Mouse (Mus musculus) limb, embryonic 15.5 days (tissue): ENCODE data around the gene Lrtm2. TPM values are rescaled to one million over a fixed set of nuclear protein-coding genes. Genes with fewer than 3 reads are reported as not detected.
A peak's percentile ranks its signal among the peaks of the same experiment; 100 is the strongest.
"Not testable (repeated sequence)": the region's sequence is repeated elsewhere in the genome, so short reads cannot be mapped to it uniquely, and the experiment has no call there.

Source experiments
- ATAC-seq: fragments of 200-750 bp; cut with Nextera tagmentation; 2 replicates; pipeline ENCODE4 v1.8.0; 2017; ENCODE audit warnings: low read depth, moderate TSS enrichment; ENCODE audit not compliant: insufficient number of reproducible peaks, low FRiP score, low TSS enrichment
- H3K27ac ChIP-seq: fragments of 300-500 bp; sonication (generic); 2 replicates; pipeline ENCODE4 v1.5.1; 2015; ENCODE audit warnings: moderate library complexity, mild to moderate bottlenecking, inconsistent platforms
- H3K27me3 ChIP-seq: fragments of 300-500 bp; sonication (generic); 2 replicates; pipeline ENCODE4 v1.6.1; 2015; ENCODE audit warnings: inconsistent platforms
- H3K36me3 ChIP-seq: fragments of 300-500 bp; sonication (generic); 2 replicates; pipeline ENCODE4 v1.6.1; 2015; ENCODE audit warnings: inconsistent platforms
- H3K4me1 ChIP-seq: fragments of 300-500 bp; sonication (generic); 2 replicates; pipeline ENCODE4 v1.6.1; 2015; ENCODE audit warnings: inconsistent platforms
- H3K4me2 ChIP-seq: fragments of 300-500 bp; sonication (generic); 2 replicates; pipeline ENCODE4 v1.6.1; 2015; ENCODE audit warnings: mild to moderate bottlenecking, inconsistent platforms
- H3K4me3 ChIP-seq: fragments of 300-500 bp; sonication (generic); 2 replicates; pipeline ENCODE4 v1.5.1; 2015; ENCODE audit warnings: mild to moderate bottlenecking, inconsistent platforms
- H3K9ac ChIP-seq: fragments of 300-500 bp; sonication (generic); 2 replicates; pipeline ENCODE4 v1.6.1; 2015; ENCODE audit warnings: inconsistent platforms
- H3K9me3 ChIP-seq: fragments of 300-500 bp; sonication (generic); 2 replicates; pipeline ENCODE4 v1.6.1; 2016; ENCODE audit warnings: inconsistent platforms
- WGBS: fragments of 180-500 bp; shearing (Covaris S2); methylation state at CpG from one replicate; pipeline ENCODE4 v1.1.7; 2015; 5-methylcytosine and 5-hydroxymethylcytosine counted together
- polyA plus RNA-seq: library from polyadenylated mRNA; unstranded; fragments of >200 nt; fragmentation: Nextera tagmentation; extraction: Ambion mirVana; gene quantifications from 2 replicates; pipeline ENCODE4 v1.2.1, GENCODE M21; 2015

Gene Lrtm2
- 0.10 and 0.17 TPM in 2 replicates for polyA plus RNA-seq

DNA sequence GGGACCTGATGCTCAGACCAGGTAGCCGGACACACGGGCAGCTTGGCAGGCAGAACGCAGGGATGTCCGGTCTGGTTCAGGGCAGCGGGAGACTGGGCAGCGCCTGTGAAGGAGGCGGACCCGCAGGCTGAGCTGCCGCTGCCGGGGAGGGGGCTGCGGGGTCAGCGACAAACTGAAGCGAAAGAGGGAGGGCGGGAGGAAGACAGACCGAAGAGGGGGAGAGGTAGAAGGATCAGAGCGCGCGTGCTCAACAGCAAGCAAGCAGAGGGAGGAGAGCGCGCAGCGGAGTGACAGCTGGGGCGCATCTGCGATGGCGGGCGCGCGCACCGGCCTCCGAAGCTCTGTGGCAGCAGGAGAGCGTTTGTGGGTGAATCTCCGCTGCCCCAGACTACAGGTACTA is at the start of gene Lrtm2:
Gene Lrtm2 (minus strand): TSS at position 261 of the 400 bp plus-strand sequence.
- peaks cover 17% of the 10 kb centered on the region for H3K4me1 ChIP-seq
- no peaks in the 10 kb centered on the region for H3K9me3 ChIP-seq
- no peaks in the 10 kb centered on the region for H3K36me3 ChIP-seq
- WGBS, result under 1% methylated on average over 31 of the region's 31 CpGs
- no peak for ATAC-seq
- H3K4me3 ChIP-seq, result peak within 1 kb of the TSS; percentile 27
- peak within 1 kb of the TSS; percentile 41 for H3K4me2 ChIP-seq
- peaks cover 76% of the 10 kb centered on the region for H3K27me3 ChIP-seq
- H3K9ac ChIP-seq, result no peak within 1 kb of the TSS
- H3K27ac ChIP-seq, result no peak within 1 kb of the TSS

DNA sequence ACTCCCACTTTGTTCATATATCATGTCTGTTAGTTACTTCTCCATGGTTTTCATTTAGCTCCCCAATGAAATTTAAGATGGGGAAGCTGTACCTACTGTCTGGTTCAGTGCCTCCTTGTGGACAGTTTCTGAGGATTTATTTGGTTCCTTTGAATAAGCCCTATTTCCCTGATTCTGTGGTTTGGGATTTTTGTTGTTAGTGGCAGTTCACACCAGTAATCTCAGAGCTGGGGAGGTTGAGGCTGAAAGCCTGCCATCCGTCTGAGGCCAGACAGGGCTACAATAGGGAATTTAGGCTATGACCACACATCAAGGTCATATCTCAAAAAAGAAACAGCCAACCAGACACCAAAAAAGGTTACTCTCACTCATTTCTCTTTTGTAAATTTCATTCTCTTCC is 48.1 kb upstream of the Lrtm2 start:
- 84% methylated on average over 1 of the region's 1 CpGs for WGBS
- no peak overlapping the region for H3K9ac ChIP-seq
- ATAC-seq, result no peak
- H3K9me3 ChIP-seq, result no peaks in the 10 kb centered on the region
- no peak overlapping the region for H3K4me2 ChIP-seq
- H3K4me1 ChIP-seq, result no peaks in the 10 kb centered on the region
- H3K36me3 ChIP-seq, result no peaks in the 10 kb centered on the region
- H3K4me3 ChIP-seq, result no peak overlapping the region
- no peaks in the 10 kb centered on the region for H3K27me3 ChIP-seq
- no peak overlapping the region for H3K27ac ChIP-seq

DNA sequence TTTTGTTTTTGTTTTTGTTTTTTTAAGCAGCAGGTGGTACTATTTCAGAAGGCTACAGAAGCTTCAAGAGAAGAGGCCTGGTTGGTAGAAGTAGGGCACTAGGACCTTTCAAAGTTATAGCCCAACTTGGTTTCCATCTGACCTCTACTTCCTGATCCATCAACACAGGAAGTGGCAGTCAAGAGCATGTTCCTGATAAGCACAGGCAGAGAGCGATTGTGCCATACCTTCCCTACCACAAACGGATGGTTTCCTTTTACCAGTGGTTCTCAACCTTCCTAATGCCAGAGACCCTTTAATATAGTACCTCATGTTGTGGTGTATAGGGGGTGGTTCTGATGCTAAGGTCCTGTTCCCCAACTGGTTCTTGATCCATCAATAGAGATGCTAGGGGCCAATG is 47.0 kb upstream of the Lrtm2 start:
- H3K27me3 ChIP-seq, result no peaks in the 10 kb centered on the region
- no peaks in the 10 kb centered on the region for H3K9me3 ChIP-seq
- H3K36me3 ChIP-seq, result no peaks in the 10 kb centered on the region
- no peak overlapping the region for H3K4me3 ChIP-seq
- H3K4me2 ChIP-seq, result no peak overlapping the region
- H3K4me1 ChIP-seq, result no peaks in the 10 kb centered on the region
- no peak for ATAC-seq
- H3K9ac ChIP-seq, result no peak overlapping the region
- no peak overlapping the region for H3K27ac ChIP-seq
- WGBS, result 59% methylated on average over 2 of the region's 2 CpGs

DNA sequence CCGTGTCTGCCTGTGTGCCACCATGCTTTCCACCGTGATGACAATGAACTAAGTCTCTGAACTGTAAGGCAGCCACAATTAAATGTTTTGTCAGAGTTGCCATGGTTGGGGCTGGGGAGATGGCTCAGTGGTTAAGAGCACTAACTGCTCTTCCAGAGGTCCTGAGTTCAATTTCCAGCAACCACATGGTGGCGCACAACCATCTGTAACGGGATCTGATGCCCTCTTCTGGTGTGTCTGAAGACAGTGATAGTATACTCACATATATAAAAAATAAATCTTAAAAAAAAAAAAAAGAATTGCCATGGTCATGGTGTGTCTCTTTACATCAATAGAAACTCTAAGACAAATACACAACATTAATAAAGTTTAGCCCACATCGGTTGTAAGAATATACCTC is 44.5 kb upstream of the Lrtm2 start:
- no peak for ATAC-seq
- Histone ChIP-seq H3K36me3 (no peaks in the 10 kb centered on the region), H3K9ac (no peak overlapping the region), H3K4me2 (no peak overlapping the region), H3K4me3 (no peak overlapping the region), H3K4me1 (no peaks in the 10 kb centered on the region), H3K9me3 (no peaks in the 10 kb centered on the region), H3K27ac (no peak overlapping the region), H3K27me3 (no peaks in the 10 kb centered on the region)
- 81% methylated on average over 5 of the region's 5 CpGs for WGBS

DNA sequence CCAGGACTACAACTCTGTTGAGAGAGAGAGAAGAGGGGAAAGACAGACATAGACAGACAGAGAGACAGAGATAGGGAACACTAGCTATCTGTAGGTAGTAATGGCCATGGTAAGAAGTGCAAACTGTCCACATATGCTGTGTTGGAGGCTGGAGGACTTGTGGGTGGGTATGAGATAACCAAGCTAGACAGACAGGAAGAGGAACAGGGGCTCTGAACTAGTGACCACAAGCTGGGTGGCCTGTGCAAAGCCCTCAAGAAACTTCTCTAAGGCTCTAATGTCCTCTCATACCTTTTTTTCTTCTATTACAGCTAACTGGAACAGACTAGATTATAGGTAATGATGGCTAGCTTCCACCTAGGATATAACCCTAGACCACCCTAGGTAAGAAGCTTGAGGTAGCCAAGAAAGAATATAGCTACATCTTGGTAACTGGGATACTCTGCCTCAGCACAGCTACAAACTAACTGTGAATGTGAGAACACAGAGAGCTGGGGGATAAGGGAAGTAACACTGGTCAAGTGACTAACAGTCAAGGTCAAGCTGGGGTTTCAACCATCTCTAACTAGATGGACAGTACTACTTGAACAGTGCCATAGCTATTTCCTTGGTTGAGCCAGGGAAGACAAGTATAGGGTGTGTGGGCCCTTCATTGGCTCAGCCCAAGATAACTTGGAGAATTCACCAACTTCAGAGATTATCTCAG is 42.6 kb upstream of the Lrtm2 start:
- no peak for ATAC-seq
- Histone ChIP-seq H3K4me3 (no peak overlapping the region), H3K9me3 (no peaks in the 10 kb centered on the region), H3K27ac (no peak overlapping the region), H3K4me2 (no peak overlapping the region), H3K36me3 (peaks cover 10% of the 10 kb centered on the region), H3K4me1 (no peaks in the 10 kb centered on the region), H3K27me3 (no peaks in the 10 kb centered on the region), H3K9ac (no peak overlapping the region)

DNA sequence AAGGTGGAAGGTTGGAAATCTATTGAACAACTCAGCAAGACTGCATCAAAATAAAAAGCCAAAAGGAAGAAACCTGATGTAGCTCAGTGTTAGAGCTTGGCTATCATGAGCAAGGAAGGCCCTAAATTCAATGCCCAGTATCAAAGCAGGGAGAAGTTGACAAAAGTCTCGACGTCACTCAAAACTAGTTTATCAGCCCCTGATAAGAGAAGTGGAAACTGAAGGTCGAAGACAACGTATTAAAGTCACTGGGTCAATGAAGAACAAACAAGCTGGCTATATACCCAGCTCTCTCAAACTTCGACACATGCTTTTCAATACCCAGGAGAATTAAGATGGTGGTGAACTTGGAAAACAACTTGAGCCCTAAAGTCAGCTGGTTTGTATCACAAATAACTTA is 41.7 kb upstream of the Lrtm2 start:
- no peak overlapping the region for H3K9ac ChIP-seq
- WGBS, result 86% methylated on average over 5 of the region's 5 CpGs
- H3K4me2 ChIP-seq, result no peak overlapping the region
- no peaks in the 10 kb centered on the region for H3K4me1 ChIP-seq
- H3K27me3 ChIP-seq, result no peaks in the 10 kb centered on the region
- H3K9me3 ChIP-seq, result no peaks in the 10 kb centered on the region
- H3K4me3 ChIP-seq, result no peak overlapping the region
- no peak overlapping the region for H3K27ac ChIP-seq
- H3K36me3 ChIP-seq, result peaks cover 14% of the 10 kb centered on the region
- no peak for ATAC-seq

DNA sequence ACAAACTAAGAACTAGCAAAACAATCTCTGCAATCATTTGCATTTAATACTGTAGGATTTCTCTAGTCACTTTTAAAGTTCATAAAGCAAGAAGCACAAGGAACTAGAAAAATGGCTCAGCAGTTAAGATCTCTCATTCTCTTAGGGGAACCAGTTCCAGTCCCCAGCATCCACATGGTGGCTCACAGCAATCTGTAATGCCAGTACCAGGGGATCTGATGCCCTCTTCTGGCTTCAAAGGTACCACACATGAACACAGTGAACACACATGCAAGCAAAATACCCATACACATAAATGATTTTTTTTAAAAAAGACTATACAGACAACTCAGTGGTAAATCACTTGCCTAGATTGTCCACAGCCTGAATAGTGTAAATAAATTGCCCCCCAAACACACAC is 41.1 kb upstream of the Lrtm2 start:
- Histone ChIP-seq H3K9me3 (no peaks in the 10 kb centered on the region), H3K27ac (no peak overlapping the region), H3K9ac (no peak overlapping the region), H3K4me1 (no peaks in the 10 kb centered on the region), H3K4me3 (no peak overlapping the region), H3K27me3 (no peaks in the 10 kb centered on the region), H3K36me3 (peaks cover 14% of the 10 kb centered on the region), H3K4me2 (no peak overlapping the region)
- no peak for ATAC-seq

DNA sequence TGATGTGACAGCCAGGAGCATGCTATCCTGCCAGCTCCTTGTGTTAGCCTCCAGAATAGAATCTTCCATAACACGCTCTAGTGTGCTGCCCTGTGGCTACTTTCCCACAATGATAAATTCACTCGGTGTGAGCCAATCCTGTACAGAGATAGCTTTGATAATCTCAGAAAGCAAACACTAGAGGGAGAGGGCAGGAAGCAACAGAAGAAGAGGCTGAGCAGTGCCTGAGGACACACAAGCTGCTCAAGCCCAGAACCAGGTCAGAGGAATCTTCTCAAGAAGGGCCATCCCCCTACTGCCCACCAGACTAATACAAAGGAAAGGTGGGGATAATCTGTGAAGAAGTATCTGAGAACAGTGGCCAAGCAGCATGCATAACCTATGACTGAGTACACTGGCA is 36.8 kb upstream of the Lrtm2 start:
- Histone ChIP-seq H3K36me3 (peaks cover 32% of the 10 kb centered on the region), H3K4me1 (no peaks in the 10 kb centered on the region)
- WGBS, result 80% methylated on average over 2 of the region's 2 CpGs

DNA sequence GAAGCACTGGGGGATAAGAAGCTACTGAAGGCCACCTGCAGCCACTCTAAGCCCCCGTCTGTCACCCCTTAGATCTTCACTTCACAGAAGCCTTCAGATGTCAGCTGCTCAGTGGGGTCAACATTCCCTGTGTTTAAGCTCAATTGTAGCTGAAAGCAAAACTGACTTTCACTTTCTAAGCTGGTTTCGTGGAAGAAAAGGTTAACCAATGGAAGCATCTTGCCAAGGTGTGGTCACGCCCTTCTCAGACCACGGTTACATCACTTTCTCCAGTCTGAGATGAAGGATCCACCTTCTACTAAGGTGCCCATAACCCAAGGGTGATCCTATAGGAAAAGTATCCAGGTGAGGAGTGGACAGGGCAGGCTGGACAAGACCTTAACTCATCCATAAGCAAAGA is 36.2 kb upstream of the Lrtm2 start:
- not testable (repeated sequence) for H3K4me1 ChIP-seq, H3K9me3 ChIP-seq, H3K9ac ChIP-seq, ATAC-seq, H3K4me2 ChIP-seq, H3K4me3 ChIP-seq, H3K27ac ChIP-seq, H3K27me3 ChIP-seq
- H3K36me3 ChIP-seq, result peaks cover 33% of the 10 kb centered on the region
- WGBS, result 90% methylated on average over 4 of the region's 4 CpGs

More for the DNA sequence above, 36.8 kb upstream of the Lrtm2 start:
- Histone ChIP-seq H3K9me3 (no peaks in the 10 kb centered on the region), H3K27ac (no peak overlapping the region), H3K4me3 (no peak overlapping the region), H3K27me3 (no peaks in the 10 kb centered on the region), H3K9ac (no peak overlapping the region), H3K4me2 (no peak overlapping the region)
- no peak for ATAC-seq

DNA sequence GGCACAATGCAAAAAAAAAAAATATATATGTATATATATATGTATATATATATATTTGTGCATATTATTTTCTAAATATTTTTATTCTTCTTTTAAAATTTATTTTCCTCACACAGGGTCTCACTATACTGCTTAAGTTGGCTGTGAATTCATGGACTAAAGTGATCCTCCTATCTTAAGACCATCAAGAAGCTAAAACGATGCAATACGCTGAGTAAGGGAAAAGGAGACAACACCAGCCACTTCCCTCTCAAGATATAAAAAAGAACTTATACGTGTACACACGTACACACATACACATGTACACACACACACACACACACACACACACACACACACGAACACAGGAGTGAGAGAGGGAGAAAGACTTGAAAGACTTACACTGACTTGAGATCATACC is 33.0 kb upstream of the Lrtm2 start:
- 88% methylated on average over 5 of the region's 5 CpGs for WGBS
- no peak overlapping the region for H3K4me2 ChIP-seq
- no peaks in the 10 kb centered on the region for H3K27me3 ChIP-seq
- no peak overlapping the region for H3K4me3 ChIP-seq
- H3K4me1 ChIP-seq, result no peaks in the 10 kb centered on the region
- no peak for ATAC-seq
- no peaks in the 10 kb centered on the region for H3K9me3 ChIP-seq
- H3K36me3 ChIP-seq, result peaks cover 45% of the 10 kb centered on the region
- no peak overlapping the region for H3K27ac ChIP-seq
- H3K9ac ChIP-seq, result no peak overlapping the region

DNA sequence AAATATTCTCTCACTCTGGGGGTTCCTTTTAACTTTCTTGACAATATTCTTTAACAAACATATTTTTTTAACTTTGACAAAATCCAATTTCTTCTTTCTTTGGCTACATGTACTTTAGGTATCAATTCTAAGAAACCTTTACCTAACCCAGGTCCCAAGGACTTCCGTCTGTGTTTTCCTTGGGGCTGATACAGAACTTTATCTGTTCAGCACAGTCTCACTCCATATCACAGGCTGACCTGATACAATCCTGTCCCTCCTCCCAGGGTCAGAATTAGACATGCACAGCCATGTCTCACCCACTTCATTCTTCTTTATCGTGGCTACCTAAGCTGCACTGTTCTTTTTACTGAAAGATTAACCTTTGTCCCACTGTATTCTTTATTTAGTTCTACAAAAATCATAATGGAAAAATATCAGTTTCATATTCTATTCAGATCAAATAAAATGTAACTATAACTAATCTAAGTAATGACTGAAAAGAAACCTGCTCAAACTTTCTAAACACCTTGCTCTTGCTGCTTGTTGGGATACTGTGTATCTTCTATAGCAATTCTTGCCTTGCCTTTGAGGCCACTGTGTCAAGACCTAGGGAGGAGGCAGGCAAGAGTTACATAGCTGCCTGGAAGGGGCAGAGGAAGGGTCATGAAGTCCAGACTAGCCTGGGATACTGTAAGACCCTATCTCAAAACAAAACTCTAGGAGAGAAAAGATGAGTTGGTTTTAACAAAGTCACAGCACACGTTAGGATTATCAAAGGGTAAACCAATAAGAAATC is 30.5 kb upstream of the Lrtm2 start:
- 94% methylated on average over 3 of the region's 3 CpGs for WGBS
- no peak overlapping the region for H3K9ac ChIP-seq
- H3K4me3 ChIP-seq, result no peak overlapping the region
- H3K4me1 ChIP-seq, result no peaks in the 10 kb centered on the region
- H3K27ac ChIP-seq, result no peak overlapping the region
- ATAC-seq, result no peak
- no peaks in the 10 kb centered on the region for H3K9me3 ChIP-seq
- no peaks in the 10 kb centered on the region for H3K27me3 ChIP-seq
- H3K36me3 ChIP-seq, result peaks cover 57% of the 10 kb centered on the region
- no peak overlapping the region for H3K4me2 ChIP-seq

DNA sequence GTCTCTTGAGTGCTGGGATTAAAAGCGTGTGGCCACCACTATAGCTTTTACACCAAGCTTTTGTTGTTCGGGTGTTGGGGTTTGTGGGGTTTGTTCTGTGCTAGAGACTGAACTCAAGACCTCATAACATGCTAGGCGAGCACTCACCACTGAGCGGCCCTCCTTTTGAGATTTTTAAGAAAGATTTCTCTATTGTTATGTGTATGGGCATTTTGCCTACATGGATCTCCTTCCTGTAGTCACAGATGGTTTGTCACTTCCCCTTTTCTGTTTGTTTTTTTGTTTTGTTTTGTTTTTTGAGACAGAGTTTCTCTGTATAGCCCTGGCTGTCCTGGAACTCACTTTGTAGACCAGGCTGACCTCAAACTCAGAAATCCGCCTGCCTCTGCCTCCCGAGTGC is 29.7 kb upstream of the Lrtm2 start:
- H3K4me3 ChIP-seq, H3K9me3 ChIP-seq, H3K4me1 ChIP-seq, H3K27me3 ChIP-seq, H3K4me2 ChIP-seq, H3K9ac ChIP-seq, H3K27ac ChIP-seq, ATAC-seq: not testable (repeated sequence)
- WGBS, result 92% methylated on average over 6 of the region's 6 CpGs
- peaks cover 61% of the 10 kb centered on the region for H3K36me3 ChIP-seq
